Mouse (Mus musculus): ENCODE results near the gene Pxylp1. TPM values are rescaled to one million over a fixed set of nuclear protein-coding genes. Genes with fewer than 3 reads are reported as not detected.

Pxylp1 gene
- polyA plus RNA-seq, 1 experiment from 2014 or later: 3.4 TPM

DNA sequence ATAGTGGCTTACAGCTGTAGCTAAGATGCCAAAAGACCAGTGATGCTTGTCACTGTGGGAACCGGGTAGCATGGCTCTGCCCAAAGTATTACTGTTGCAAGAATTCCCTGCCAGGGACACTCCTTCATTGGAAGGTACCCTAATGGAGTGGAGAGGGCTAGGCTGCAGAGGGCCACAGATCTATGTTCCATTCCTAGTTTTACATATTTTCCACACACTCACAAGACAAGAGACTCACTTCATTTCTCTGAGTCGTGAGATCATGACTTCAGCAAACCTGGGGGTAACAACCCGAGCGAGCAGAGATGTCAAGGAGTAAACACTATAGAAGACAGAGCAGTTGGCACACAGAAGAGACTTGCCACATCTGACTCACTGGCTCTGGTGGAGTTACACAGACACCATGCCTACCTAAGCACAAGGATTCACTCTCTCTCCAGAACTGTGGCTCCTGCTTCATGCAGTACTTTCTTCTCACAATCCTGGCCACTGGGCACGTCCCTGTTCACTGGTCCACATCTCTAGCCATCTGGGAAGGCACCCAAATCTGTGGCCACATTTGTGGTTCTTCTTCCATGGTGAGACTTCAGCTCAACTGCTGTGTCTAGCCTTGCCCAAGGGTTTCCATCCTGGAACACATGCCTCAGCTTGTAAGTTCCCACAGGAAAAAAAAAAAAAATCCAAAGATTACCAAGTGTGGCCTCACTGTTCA, 31.9 kb downstream of the Pxylp1 start:
- no peak overlapping the region for H3K4me3 ChIP-seq (ENCODE audit: low read depth, low read length)
- no peak overlapping the region for H3K27ac ChIP-seq (ENCODE audit: low read depth, low read length)
- DNase-seq (ENCODE audit: low spot score) (no peak), ATAC-seq (replicated peaks; ENCODE audit: low FRiP score) (no peak)
- H3K4me2 ChIP-seq: no peak overlapping the region
- H3K4me1 ChIP-seq (replicated peaks; ENCODE audit: control insufficient read depth, insufficient read depth, low read length): no peaks in the 10 kb centered on the region
- H3K9me3 ChIP-seq (ENCODE audit: control insufficient read depth, low read length): no peaks in the 10 kb centered on the region
- no peaks in the 10 kb centered on the region for H3K27me3 ChIP-seq (replicated peaks; ENCODE audit: control insufficient read depth, insufficient read depth, low read length)
- H3K9ac ChIP-seq (ENCODE audit: low read depth, low read length): no peak overlapping the region
- WGBS: 81% methylated on average over 5 of the region's 5 CpGs
- H3K36me3 ChIP-seq (ENCODE audit: control insufficient read depth, insufficient read depth, low read length): no peaks in the 10 kb centered on the region

DNA sequence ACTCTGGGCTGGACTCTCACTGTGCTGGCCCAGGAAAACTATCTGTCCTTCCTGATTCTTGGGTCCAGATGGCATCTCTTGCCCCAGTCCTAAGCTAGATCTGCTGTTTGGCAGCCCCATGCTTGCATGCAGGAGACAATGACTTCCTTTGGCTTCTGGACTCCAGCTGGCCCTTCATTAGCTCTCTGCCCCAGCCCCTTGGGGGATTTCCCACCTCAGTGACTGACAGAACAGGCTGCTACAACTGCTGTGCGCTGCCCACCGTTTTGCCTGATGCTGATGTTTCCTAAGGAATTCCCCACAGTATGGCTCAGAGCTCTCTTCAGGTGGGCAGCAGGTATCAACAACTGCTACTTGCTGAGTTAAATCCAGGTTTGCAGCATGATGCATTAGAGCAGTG, 33.4 kb downstream of the Pxylp1 start:
- DNase-seq (ENCODE audit: low spot score) (no peak), ATAC-seq (replicated peaks; ENCODE audit: low FRiP score) (no peak)
- no peak overlapping the region for H3K4me3 ChIP-seq (ENCODE audit: low read depth, low read length)
- no peak overlapping the region for H3K9ac ChIP-seq (ENCODE audit: low read depth, low read length)
- no peak overlapping the region for H3K4me2 ChIP-seq
- H3K9me3 ChIP-seq (ENCODE audit: control insufficient read depth, low read length): no peaks in the 10 kb centered on the region
- no peaks in the 10 kb centered on the region for H3K4me1 ChIP-seq (replicated peaks; ENCODE audit: control insufficient read depth, insufficient read depth, low read length)
- WGBS: 60% methylated on average over 2 of the region's 2 CpGs
- H3K36me3 ChIP-seq (ENCODE audit: control insufficient read depth, insufficient read depth, low read length): no peaks in the 10 kb centered on the region
- no peaks in the 10 kb centered on the region for H3K27me3 ChIP-seq (replicated peaks; ENCODE audit: control insufficient read depth, insufficient read depth, low read length)
- H3K27ac ChIP-seq (ENCODE audit: low read depth, low read length): no peak overlapping the region

DNA sequence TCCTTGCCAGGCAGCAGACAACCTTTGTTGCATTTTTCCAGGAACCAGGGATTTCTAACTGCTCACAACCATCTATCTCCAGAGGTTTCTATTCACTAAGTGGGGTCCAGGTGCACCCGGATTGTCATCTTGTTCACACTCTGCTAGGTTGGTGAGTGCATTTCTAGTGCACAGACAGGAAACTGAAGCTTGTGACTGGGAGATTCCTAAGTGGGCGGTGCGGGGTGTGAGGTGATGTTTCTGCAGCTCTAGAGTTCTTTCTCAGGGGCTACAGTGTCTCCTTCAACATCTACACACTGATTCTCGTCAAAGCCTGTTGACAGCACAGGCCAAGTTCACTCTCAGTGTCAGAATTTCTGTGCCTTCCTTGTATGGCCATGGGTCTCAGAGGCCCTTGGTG, 34.6 kb downstream of the Pxylp1 start:
- DNase-seq (ENCODE audit: low spot score): no peak
- ATAC-seq (replicated peaks; ENCODE audit: low FRiP score): no peak
- 78% methylated on average over 4 of the region's 4 CpGs for WGBS
- Histone ChIP-seq H3K9ac (ENCODE audit: low read depth, low read length) (no peak overlapping the region), H3K36me3 (ENCODE audit: control insufficient read depth, insufficient read depth, low read length) (no peaks in the 10 kb centered on the region), H3K4me3 (ENCODE audit: low read depth, low read length) (no peak overlapping the region), H3K4me1 (replicated peaks; ENCODE audit: control insufficient read depth, insufficient read depth, low read length) (no peaks in the 10 kb centered on the region), H3K27me3 (replicated peaks; ENCODE audit: control insufficient read depth, insufficient read depth, low read length) (no peaks in the 10 kb centered on the region), H3K27ac (ENCODE audit: low read depth, low read length) (no peak overlapping the region), H3K9me3 (ENCODE audit: control insufficient read depth, low read length) (no peaks in the 10 kb centered on the region), H3K4me2 (no peak overlapping the region)

DNA sequence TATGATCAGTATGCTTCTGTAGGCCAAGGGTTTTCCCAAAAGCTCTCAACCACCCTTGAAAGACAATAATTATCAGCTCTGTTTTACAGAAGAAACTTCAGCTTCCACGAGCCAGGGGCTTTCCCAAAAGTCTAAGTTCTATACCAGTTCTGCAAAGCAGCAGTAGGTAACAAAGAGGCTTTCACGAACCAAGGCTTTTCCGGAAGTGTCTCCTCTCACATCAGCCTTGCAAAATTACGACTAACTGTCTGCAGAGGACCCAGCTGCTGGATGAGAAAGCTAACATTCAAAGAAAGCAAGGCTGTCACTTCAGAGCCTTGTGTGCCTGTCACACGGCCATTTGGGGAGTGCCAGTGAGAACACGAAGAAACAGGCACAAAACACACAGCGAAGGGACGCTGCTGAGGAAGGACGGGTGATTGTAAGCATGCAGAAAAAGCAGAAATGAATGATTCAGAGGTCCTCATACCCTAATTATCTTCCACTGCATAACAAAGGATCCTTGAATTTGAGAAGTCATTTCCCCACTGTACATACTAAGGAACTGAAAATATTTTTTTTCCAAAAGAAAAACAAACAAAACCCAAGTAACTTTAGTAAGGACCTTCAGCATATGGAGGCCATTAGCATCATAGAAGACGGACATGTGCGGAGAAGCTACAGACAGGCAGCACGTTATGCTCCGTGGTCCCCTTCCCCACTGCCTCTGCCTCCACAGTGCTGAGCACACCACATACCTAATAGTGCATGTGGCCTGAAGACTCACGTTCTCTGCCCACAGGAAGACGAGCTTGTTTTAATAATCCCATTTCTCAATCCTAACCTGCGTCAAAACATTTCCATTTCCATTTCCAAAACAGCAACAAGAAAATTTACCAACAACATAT, 38.9 kb downstream of the Pxylp1 start:
- ATAC-seq (replicated peaks; ENCODE audit: low FRiP score) (no peak), DNase-seq (ENCODE audit: low spot score) (no peak)
- H3K4me3 ChIP-seq (ENCODE audit: low read depth, low read length): no peak overlapping the region
- no peaks in the 10 kb centered on the region for H3K4me1 ChIP-seq (replicated peaks; ENCODE audit: control insufficient read depth, insufficient read depth, low read length)
- no peaks in the 10 kb centered on the region for H3K9me3 ChIP-seq (ENCODE audit: control insufficient read depth, low read length)
- no peaks in the 10 kb centered on the region for H3K27me3 ChIP-seq (replicated peaks; ENCODE audit: control insufficient read depth, insufficient read depth, low read length)
- 81% methylated on average over 16 of the region's 16 CpGs for WGBS
- no peak overlapping the region for H3K9ac ChIP-seq (ENCODE audit: low read depth, low read length)
- no peaks in the 10 kb centered on the region for H3K36me3 ChIP-seq (ENCODE audit: control insufficient read depth, insufficient read depth, low read length)
- no peak overlapping the region for H3K4me2 ChIP-seq
- H3K27ac ChIP-seq (ENCODE audit: low read depth, low read length): no peak overlapping the region

DNA sequence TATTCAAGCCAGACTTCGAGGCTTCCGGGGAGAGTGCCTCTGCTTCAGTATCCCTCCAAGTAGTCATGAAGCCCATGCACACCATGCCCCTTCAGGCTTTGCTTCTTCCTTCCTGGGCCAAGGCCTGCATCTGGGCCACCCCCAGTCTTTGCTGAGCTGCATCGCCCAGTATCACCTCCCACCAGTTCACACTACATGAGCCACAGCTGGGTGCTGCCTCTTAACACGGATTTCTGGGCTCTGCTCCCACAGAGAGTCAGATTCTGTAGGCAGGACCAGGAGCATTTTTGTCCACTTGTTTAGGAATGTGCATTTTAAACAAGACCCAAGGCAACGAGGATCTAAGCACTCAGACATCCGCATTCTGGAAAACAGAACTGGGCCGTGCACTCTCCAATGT, 40.8 kb downstream of the Pxylp1 start:
- Histone ChIP-seq H3K9ac (ENCODE audit: low read depth, low read length) (no peak overlapping the region), H3K4me1 (replicated peaks; ENCODE audit: control insufficient read depth, insufficient read depth, low read length) (no peaks in the 10 kb centered on the region), H3K4me3 (ENCODE audit: low read depth, low read length) (no peak overlapping the region), H3K9me3 (ENCODE audit: control insufficient read depth, low read length) (no peaks in the 10 kb centered on the region), H3K27me3 (replicated peaks; ENCODE audit: control insufficient read depth, insufficient read depth, low read length) (no peaks in the 10 kb centered on the region), H3K36me3 (ENCODE audit: control insufficient read depth, insufficient read depth, low read length) (no peaks in the 10 kb centered on the region), H3K27ac (ENCODE audit: low read depth, low read length) (no peak overlapping the region), H3K4me2 (no peak overlapping the region)
- 66% methylated on average over 7 of the region's 7 CpGs for WGBS
- ATAC-seq (replicated peaks; ENCODE audit: low FRiP score): no peak
- DNase-seq (ENCODE audit: low spot score): no peak

DNA sequence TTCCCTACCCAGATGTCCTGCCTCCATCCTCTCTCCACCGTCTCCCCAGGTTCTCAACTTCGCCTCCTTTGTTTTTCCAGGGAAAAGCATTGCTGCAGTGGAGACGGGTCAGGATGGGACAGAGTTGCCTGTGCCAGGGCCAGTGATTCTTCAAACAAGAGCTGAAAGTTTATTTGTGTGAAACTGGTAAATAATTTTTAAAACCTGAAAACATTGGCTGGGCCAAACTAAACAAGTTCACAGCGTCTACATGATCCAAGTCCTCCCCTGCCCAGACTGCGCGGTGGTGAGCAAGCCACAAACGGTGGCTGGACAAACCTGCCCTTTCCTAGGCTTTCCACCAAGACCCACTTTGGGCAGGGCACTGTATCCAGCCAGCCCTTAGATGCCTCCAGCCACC, 41.4 kb downstream of the Pxylp1 start:
- H3K27me3 ChIP-seq (replicated peaks; ENCODE audit: control insufficient read depth, insufficient read depth, low read length): no peaks in the 10 kb centered on the region
- H3K36me3 ChIP-seq (ENCODE audit: control insufficient read depth, insufficient read depth, low read length): no peaks in the 10 kb centered on the region
- DNase-seq (ENCODE audit: low spot score) (no peak), ATAC-seq (replicated peaks; ENCODE audit: low FRiP score) (no peak)
- H3K9ac ChIP-seq (ENCODE audit: low read depth, low read length): no peak overlapping the region
- no peak overlapping the region for H3K4me2 ChIP-seq
- H3K4me3 ChIP-seq (ENCODE audit: low read depth, low read length): no peak overlapping the region
- no peak overlapping the region for H3K27ac ChIP-seq (ENCODE audit: low read depth, low read length)
- H3K9me3 ChIP-seq (ENCODE audit: control insufficient read depth, low read length): no peaks in the 10 kb centered on the region
- 79% methylated on average over 7 of the region's 7 CpGs for WGBS
- H3K4me1 ChIP-seq (replicated peaks; ENCODE audit: control insufficient read depth, insufficient read depth, low read length): no peaks in the 10 kb centered on the region

DNA sequence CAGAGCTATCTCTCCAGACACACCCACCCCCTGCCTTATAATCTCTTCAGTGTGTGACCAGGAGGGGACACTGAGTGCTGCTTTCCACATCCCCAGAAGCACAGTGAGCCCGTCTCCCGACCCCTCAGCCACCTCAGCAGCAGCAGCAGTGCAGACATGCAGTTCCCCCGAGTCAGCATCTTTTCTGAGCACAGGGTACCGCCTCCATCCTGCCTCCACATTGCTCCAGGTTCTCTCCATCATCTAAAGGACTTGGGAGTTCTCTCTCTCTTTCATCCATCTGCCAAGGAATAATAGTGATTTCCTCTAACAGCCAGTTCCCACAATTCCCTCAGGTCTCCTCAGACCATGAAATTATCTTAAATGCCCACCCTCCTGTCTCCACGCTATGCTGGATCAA, 43.5 kb downstream of the Pxylp1 start:
- 59% methylated on average over 5 of the region's 5 CpGs for WGBS
- H3K4me3 ChIP-seq (ENCODE audit: low read depth, low read length): no peak overlapping the region
- H3K9ac ChIP-seq (ENCODE audit: low read depth, low read length): no peak overlapping the region
- H3K27me3 ChIP-seq (replicated peaks; ENCODE audit: control insufficient read depth, insufficient read depth, low read length): no peaks in the 10 kb centered on the region
- no peak overlapping the region for H3K4me2 ChIP-seq
- H3K9me3 ChIP-seq (ENCODE audit: control insufficient read depth, low read length): no peaks in the 10 kb centered on the region
- no peaks in the 10 kb centered on the region for H3K36me3 ChIP-seq (ENCODE audit: control insufficient read depth, insufficient read depth, low read length)
- ATAC-seq (replicated peaks; ENCODE audit: low FRiP score) (no peak), DNase-seq (ENCODE audit: low spot score) (no peak)
- H3K4me1 ChIP-seq (replicated peaks; ENCODE audit: control insufficient read depth, insufficient read depth, low read length): no peaks in the 10 kb centered on the region
- H3K27ac ChIP-seq (ENCODE audit: low read depth, low read length): no peak overlapping the region

DNA sequence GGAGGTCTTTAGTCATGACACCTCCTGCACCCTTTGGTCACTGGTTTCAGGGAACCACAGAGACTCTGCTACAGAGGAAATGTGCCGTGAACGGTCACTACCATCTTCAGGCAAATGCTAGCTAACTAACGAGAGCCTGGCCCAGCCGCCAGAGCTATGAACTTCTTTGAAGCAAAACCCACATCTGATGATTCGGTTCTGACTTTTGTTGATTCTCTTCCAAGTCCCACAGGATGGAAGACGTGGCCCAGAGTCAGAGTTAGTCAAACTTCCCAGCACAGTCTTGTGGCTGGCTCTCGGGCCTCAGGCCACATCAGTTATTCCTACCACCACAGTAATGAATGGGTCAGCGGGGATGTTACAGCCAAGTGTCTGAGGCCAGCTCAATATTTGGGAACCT, 46.1 kb downstream of the Pxylp1 start:
- Histone ChIP-seq H3K4me1 (replicated peaks; ENCODE audit: control insufficient read depth, insufficient read depth, low read length) (no peaks in the 10 kb centered on the region), H3K27me3 (replicated peaks; ENCODE audit: control insufficient read depth, insufficient read depth, low read length) (no peaks in the 10 kb centered on the region), H3K4me2 (no peak overlapping the region), H3K9me3 (ENCODE audit: control insufficient read depth, low read length) (no peaks in the 10 kb centered on the region), H3K9ac (ENCODE audit: low read depth, low read length) (no peak overlapping the region), H3K4me3 (ENCODE audit: low read depth, low read length) (no peak overlapping the region), H3K36me3 (ENCODE audit: control insufficient read depth, insufficient read depth, low read length) (no peaks in the 10 kb centered on the region), H3K27ac (ENCODE audit: low read depth, low read length) (no peak overlapping the region)
- ATAC-seq (replicated peaks; ENCODE audit: low FRiP score) (no peak), DNase-seq (ENCODE audit: low spot score) (no peak)
- WGBS: 81% methylated on average over 8 of the region's 8 CpGs

DNA sequence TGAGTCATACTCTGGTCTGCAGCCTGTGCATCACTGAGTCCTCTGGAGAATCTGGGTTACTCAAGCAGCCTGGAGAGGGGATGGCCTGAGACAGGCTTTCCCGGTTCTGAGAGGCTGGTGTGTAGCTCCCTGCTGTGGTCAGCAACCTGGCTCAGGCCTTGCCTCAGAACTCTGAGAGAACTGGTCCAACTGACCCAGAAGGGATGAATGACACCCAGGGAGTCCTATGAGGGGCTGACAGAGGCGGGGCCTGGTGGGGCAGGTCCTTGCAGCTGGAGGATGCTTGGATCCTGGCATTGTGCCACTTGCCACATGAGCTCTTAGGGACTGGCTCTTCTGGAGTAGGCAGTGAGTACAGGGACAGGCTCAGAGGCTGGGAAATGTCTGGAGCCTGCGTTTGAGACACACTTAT, 47.7 kb downstream of the Pxylp1 start:
- Histone ChIP-seq H3K9ac (ENCODE audit: low read depth, low read length) (no peak overlapping the region), H3K4me2 (no peak overlapping the region), H3K36me3 (ENCODE audit: control insufficient read depth, insufficient read depth, low read length) (no peaks in the 10 kb centered on the region), H3K4me3 (ENCODE audit: low read depth, low read length) (no peak overlapping the region), H3K4me1 (replicated peaks; ENCODE audit: control insufficient read depth, insufficient read depth, low read length) (no peaks in the 10 kb centered on the region), H3K27me3 (replicated peaks; ENCODE audit: control insufficient read depth, insufficient read depth, low read length) (no peaks in the 10 kb centered on the region), H3K9me3 (ENCODE audit: control insufficient read depth, low read length) (no peaks in the 10 kb centered on the region), H3K27ac (ENCODE audit: low read depth, low read length) (no peak overlapping the region)
- DNase-seq (ENCODE audit: low spot score): no peak
- no peak for ATAC-seq (replicated peaks; ENCODE audit: low FRiP score)
- 62% methylated on average over 3 of the region's 3 CpGs for WGBS
